ENCODE assay signal across 25 mouse cellular contexts in the genomic region with DNA sequence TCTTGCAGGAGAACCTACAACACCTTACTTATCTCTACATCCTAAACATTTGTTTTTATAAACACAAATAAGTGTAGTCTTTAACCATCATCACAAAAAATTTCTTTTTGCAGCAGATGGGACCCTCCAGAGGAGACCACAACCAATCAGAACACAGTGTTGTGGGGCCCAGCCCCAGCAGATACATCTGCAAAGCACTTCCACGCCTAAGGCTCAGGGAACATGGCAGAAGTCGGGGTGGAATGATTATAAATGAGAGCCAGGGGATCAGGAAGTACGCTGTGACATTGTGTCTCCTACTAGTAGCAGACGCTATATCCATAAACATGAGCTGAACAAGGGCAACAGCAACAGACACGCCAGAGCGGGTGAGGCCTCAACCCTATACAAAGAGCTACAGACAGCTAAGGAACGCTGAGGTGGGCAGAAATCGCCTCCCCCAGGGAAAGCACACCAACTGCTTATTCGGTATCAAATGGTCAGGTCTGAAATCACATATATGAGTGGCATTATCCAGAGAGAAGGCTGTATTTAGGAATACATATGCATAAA.
DNase-seq lines count a peak whose midpoint lies in the region; ATAC-seq and TF ChIP-seq lines count a peak whose summit lies in the region.
"Had no signal": no experiment of that assay in that cellular context is flagged by ENCODE, and none has a peak within 500 bp of the region (broad histone marks: within the 10 kb centered on the region; RNA-seq: fewer than 3 reads in every experiment).

No protein-coding gene starts in this region.

- DNase-seq in hindbrain, embryonic 11.5 days (ENCODE audit: low spot score) = no peak
- no peak for DNase-seq in hindbrain, embryonic 14.5 days (ENCODE audit: low spot score)
- DNase-seq in midbrain, embryonic 11.5 days (ENCODE audit: low spot score, missing footprints) = no peak
- DNase-seq in midbrain, embryonic 10.5 days (ENCODE audit: low spot score) = no peak
- DNase-seq in midbrain, embryonic 14.5 days = peak; percentile 19
- DNase-seq in ES-E14 (ENCODE audit: low read depth, low spot score) = no peak
- DNase-seq: adrenal gland, postnatal 10 days; adrenal gland, postnatal 36 days; cerebellum, adult 18-20 months; cerebellum, adult 9-10 months; cerebellum, postnatal 14 days; gastrocnemius, postnatal 10 days; gastrocnemius, postnatal 36 days; heart, adult 2 months; heart, postnatal 14 days; heart, postnatal 4 days had no signal

- in situ Hi-C loops in ES-E14 (cut with MboI; ENCODE audit: low sequenced_read_pairs in 2 of 2, unreplicated experiment in 2 of 2) = no loop called here

- H3K9me3 ChIP-seq in hindbrain, embryonic 11.5 days (ENCODE audit: control insufficient read depth, low read length) = no peaks in the 10 kb centered on the region
- no peaks in the 10 kb centered on the region for H3K9me3 ChIP-seq in hindbrain, embryonic 14.5 days (ENCODE audit: control insufficient read depth, low read length)
- H3K9me3 ChIP-seq in midbrain, embryonic 11.5 days (ENCODE audit: control insufficient read depth, low read length) = no peaks in the 10 kb centered on the region
- H3K9me3 ChIP-seq in midbrain, embryonic 10.5 days (replicated peaks) = no peaks in the 10 kb centered on the region
- no peaks in the 10 kb centered on the region for H3K9me3 ChIP-seq in midbrain, embryonic 14.5 days (ENCODE audit: control insufficient read depth, low read length)
- no peaks in the 10 kb centered on the region for H3K9me3 ChIP-seq in midbrain, embryonic 16.5 days (replicated peaks; ENCODE audit: control insufficient read depth, low read length, poor library complexity, severe bottlenecking)
- H3K9me3 ChIP-seq in ES-E14 (ENCODE audit: control insufficient read depth, insufficient read depth, low read depth, low read length) = no peaks in the 10 kb centered on the region
- H3K9me3 ChIP-seq: forebrain, embryonic 10.5 days; forebrain, embryonic 13.5 days; heart, embryonic 10.5 days; heart, embryonic 13.5 days had no signal

- H3K27me3 ChIP-seq in hindbrain, embryonic 11.5 days (ENCODE audit: control insufficient read depth, insufficient read depth, low read length) = no peaks in the 10 kb centered on the region
- H3K27me3 ChIP-seq in hindbrain, embryonic 14.5 days (ENCODE audit: control insufficient read depth, insufficient read depth, low read length) = no peaks in the 10 kb centered on the region
- H3K27me3 ChIP-seq in midbrain, embryonic 11.5 days (ENCODE audit: control insufficient read depth, insufficient read depth, low read length) = no peaks in the 10 kb centered on the region
- no peaks in the 10 kb centered on the region for H3K27me3 ChIP-seq in midbrain, embryonic 10.5 days (ENCODE audit: low read depth, poor library complexity, severe bottlenecking)
- no peaks in the 10 kb centered on the region for H3K27me3 ChIP-seq in midbrain, embryonic 14.5 days (ENCODE audit: control insufficient read depth, insufficient read depth, low read length)
- no peaks in the 10 kb centered on the region for H3K27me3 ChIP-seq in midbrain, embryonic 16.5 days (ENCODE audit: control insufficient read depth, insufficient read depth, low read depth, low read length)
- H3K27me3 ChIP-seq: forebrain, embryonic 13.5 days; heart, embryonic 13.5 days; Patski had no signal

- no peaks in the 10 kb centered on the region for H3K4me1 ChIP-seq in hindbrain, embryonic 11.5 days (replicated peaks; ENCODE audit: control insufficient read depth, insufficient read depth, low read length)
- no peaks in the 10 kb centered on the region for H3K4me1 ChIP-seq in hindbrain, embryonic 14.5 days (replicated peaks; ENCODE audit: control insufficient read depth, insufficient read depth, low read length)
- H3K4me1 ChIP-seq in midbrain, embryonic 11.5 days (ENCODE audit: control insufficient read depth, insufficient read depth, low read length) = no peaks in the 10 kb centered on the region
- H3K4me1 ChIP-seq in midbrain, embryonic 10.5 days = no peaks in the 10 kb centered on the region
- H3K4me1 ChIP-seq in midbrain, embryonic 14.5 days (ENCODE audit: control insufficient read depth, insufficient read depth, low read length) = no peaks in the 10 kb centered on the region
- no peaks in the 10 kb centered on the region for H3K4me1 ChIP-seq in midbrain, embryonic 16.5 days (ENCODE audit: control insufficient read depth, insufficient read depth, low read length)
- no peaks in the 10 kb centered on the region for H3K4me1 ChIP-seq in ES-E14 (ENCODE audit: control insufficient read depth in 2 of 2, insufficient read depth in 2 of 2, low read length in 2 of 2, poor library complexity in 1 of 2)
- H3K4me1 ChIP-seq: forebrain, embryonic 10.5 days; forebrain, embryonic 13.5 days; heart, embryonic 10.5 days; heart, embryonic 13.5 days had no signal

- no peak overlapping the region for H3K27ac ChIP-seq in hindbrain, embryonic 11.5 days (ENCODE audit: low read depth, low read length)
- H3K27ac ChIP-seq in hindbrain, embryonic 14.5 days = no peak overlapping the region
- H3K27ac ChIP-seq in midbrain, embryonic 11.5 days (ENCODE audit: low read depth, low read length) = no peak overlapping the region
- no peak overlapping the region for H3K27ac ChIP-seq in midbrain, embryonic 10.5 days (replicated peaks)
- no peak overlapping the region for H3K27ac ChIP-seq in midbrain, embryonic 14.5 days (replicated peaks; ENCODE audit: low read depth, low read length)
- H3K27ac ChIP-seq in midbrain, embryonic 16.5 days (ENCODE audit: low read length) = no peak overlapping the region
- 0 out of 2 replicates have a peak overlapping the region, but pooled peaks have one; percentile 31 for H3K27ac ChIP-seq in ES-E14 (ENCODE audit: insufficient read depth, low read depth, low read length, poor library complexity, severe bottlenecking)
- H3K27ac ChIP-seq: forebrain, embryonic 10.5 days; forebrain, embryonic 13.5 days; heart, adult 2 months; heart, embryonic 10.5 days; heart, embryonic 13.5 days had no signal

- no peak overlapping the region for H3K9ac ChIP-seq in hindbrain, embryonic 11.5 days (ENCODE audit: low read depth, low read length)
- no peak overlapping the region for H3K9ac ChIP-seq in hindbrain, embryonic 14.5 days
- H3K9ac ChIP-seq in midbrain, embryonic 11.5 days (ENCODE audit: low read length) = no peak overlapping the region
- no peak overlapping the region for H3K9ac ChIP-seq in midbrain, embryonic 14.5 days (replicated peaks; ENCODE audit: low read length)
- no peak overlapping the region for H3K9ac ChIP-seq in midbrain, embryonic 16.5 days (ENCODE audit: low read depth, low read length)
- H3K9ac ChIP-seq in ES-E14 (ENCODE audit: insufficient read depth, low read depth, low read length, poor library complexity, severe bottlenecking) = no peak overlapping the region
- H3K9ac ChIP-seq: forebrain, embryonic 13.5 days; heart, embryonic 13.5 days had no signal

- WGBS in hindbrain, embryonic 11.5 days = 60% methylated on average over 9 of the region's 9 CpGs
- 45% methylated on average over 9 of the region's 9 CpGs for WGBS in hindbrain, embryonic 14.5 days
- 77% methylated on average over 9 of the region's 9 CpGs for WGBS in midbrain, embryonic 11.5 days
- 85% methylated on average over 9 of the region's 9 CpGs for WGBS in midbrain, embryonic 10.5 days
- WGBS in midbrain, embryonic 14.5 days = 46% methylated on average over 9 of the region's 9 CpGs
- 58% methylated on average over 9 of the region's 9 CpGs for WGBS in midbrain, embryonic 16.5 days

- H3K4me2 ChIP-seq in hindbrain, embryonic 11.5 days (replicated peaks; ENCODE audit: low read depth, low read length) = no peak overlapping the region
- no peak overlapping the region for H3K4me2 ChIP-seq in hindbrain, embryonic 14.5 days (replicated peaks)
- H3K4me2 ChIP-seq in midbrain, embryonic 11.5 days = no peak overlapping the region
- no peak overlapping the region for H3K4me2 ChIP-seq in midbrain, embryonic 14.5 days (ENCODE audit: low read length)
- H3K4me2 ChIP-seq in midbrain, embryonic 16.5 days (ENCODE audit: low read length) = no peak overlapping the region
- H3K4me2 ChIP-seq: forebrain, embryonic 13.5 days; heart, embryonic 13.5 days had no signal

- H3K36me3 ChIP-seq in hindbrain, embryonic 11.5 days (ENCODE audit: control insufficient read depth, insufficient read depth, low read length) = no peaks in the 10 kb centered on the region
- no peaks in the 10 kb centered on the region for H3K36me3 ChIP-seq in hindbrain, embryonic 14.5 days (replicated peaks; ENCODE audit: control insufficient read depth, insufficient read depth)
- H3K36me3 ChIP-seq in midbrain, embryonic 11.5 days (ENCODE audit: control insufficient read depth, insufficient read depth, low read length) = no peaks in the 10 kb centered on the region
- H3K36me3 ChIP-seq in midbrain, embryonic 10.5 days = no peaks in the 10 kb centered on the region
- no peaks in the 10 kb centered on the region for H3K36me3 ChIP-seq in midbrain, embryonic 14.5 days (ENCODE audit: control insufficient read depth, insufficient read depth, low read length)
- no peaks in the 10 kb centered on the region for H3K36me3 ChIP-seq in midbrain, embryonic 16.5 days (ENCODE audit: control insufficient read depth, insufficient read depth, low read length)
- no peaks in the 10 kb centered on the region for H3K36me3 ChIP-seq in ES-E14 (ENCODE audit: control insufficient read depth, insufficient read depth, low read length, poor library complexity, severe bottlenecking)
- H3K36me3 ChIP-seq: forebrain, embryonic 10.5 days; G1E; heart, embryonic 10.5 days; heart, embryonic 13.5 days had no signal

- H3K4me3 ChIP-seq in hindbrain, embryonic 11.5 days (ENCODE audit: low read depth, low read length) = no peak overlapping the region
- H3K4me3 ChIP-seq in hindbrain, embryonic 14.5 days (replicated peaks; ENCODE audit: low read length) = no peak overlapping the region
- no peak overlapping the region for H3K4me3 ChIP-seq in midbrain, embryonic 11.5 days (ENCODE audit: low read depth, low read length)
- H3K4me3 ChIP-seq in midbrain, embryonic 10.5 days = no peak overlapping the region
- no peak overlapping the region for H3K4me3 ChIP-seq in midbrain, embryonic 14.5 days (replicated peaks; ENCODE audit: low read depth, low read length)
- H3K4me3 ChIP-seq in midbrain, embryonic 16.5 days (ENCODE audit: low read depth, low read length) = no peak overlapping the region
- H3K4me3 ChIP-seq in ES-E14 (ENCODE audit: insufficient read depth in 1 of 2, low read depth in 1 of 2, low read length in 2 of 2, poor library complexity in 1 of 2, severe bottlenecking in 1 of 2) = no peak overlapping the region
- H3K4me3 ChIP-seq: forebrain, embryonic 10.5 days; forebrain, embryonic 13.5 days; heart, adult 2 months; heart, embryonic 10.5 days; heart, embryonic 13.5 days had no signal

- peak; percentile 61; the same call in 1 of the 2 replicates for ATAC-seq in hindbrain, embryonic 11.5 days (ENCODE audit: low FRiP score)
- no peak; the same call in 1 of the 2 replicates for ATAC-seq in hindbrain, embryonic 14.5 days (ENCODE audit: low FRiP score)
- ATAC-seq in midbrain, embryonic 11.5 days (ENCODE audit: low FRiP score) = peak; percentile 69; the same call in 1 of the 2 replicates
- ATAC-seq in midbrain, embryonic 14.5 days (ENCODE audit: low FRiP score, low TSS enrichment) = no peak
- ATAC-seq in midbrain, embryonic 16.5 days = no peak
- ATAC-seq: forebrain, embryonic 13.5 days; forebrain, embryonic 16.5 days; hindbrain, embryonic 16.5 days; Patski had no signal

TF ChIP-seq in ES-E14, 5 proteins besides CTCF, POLR2A, EP300 and RAD21 (continues in another document):
- no peak for TF ChIP-seq ZNF384 (IDR thresholded peaks at IDR 0.05; ENCODE audit: low read depth, low read length)

Comparison
In these comparisons a context has a peak if more than half of its experiments do, and no peak if none do; other contexts are left out.
1. ATAC-seq: peak in hindbrain, embryonic 11.5 days (single experiment) and midbrain, embryonic 11.5 days (single experiment); none in hindbrain, embryonic 14.5 days (single experiment), midbrain, embryonic 14.5 days (single experiment) and midbrain, embryonic 16.5 days (single experiment).